In genomic region chr1:93211549-93212220, GRCm38 (mm10) we compare ENCODE assay signal across 10 mouse cellular contexts. TPM values are rescaled to one million over a fixed set of nuclear protein-coding genes. Genes with fewer than 3 reads are reported as not detected.
DNase-seq lines count a peak whose midpoint lies in the region; ATAC-seq and TF ChIP-seq lines count a peak whose summit lies in the region.
"Had no signal": no experiment of that assay in that cellular context is flagged by ENCODE, and none has a peak within 500 bp of the region (broad histone marks: within the 10 kb centered on the region; RNA-seq: fewer than 3 reads in every experiment).

No protein-coding gene starts in this region.

- no peaks in the 10 kb centered on the region for H3K27me3 ChIP-seq in lung, embryonic 14.5 days (ENCODE audit: insufficient read depth, low read length)
- H3K27me3 ChIP-seq in hindbrain, embryonic 12.5 days = no peaks in the 10 kb centered on the region; the same call in 1 of the 2 replicates

- H3K27ac ChIP-seq in lung, embryonic 14.5 days (ENCODE audit: low read depth) = peak overlapping the region; percentile 97
- H3K27ac ChIP-seq in hindbrain, embryonic 12.5 days = no peak overlapping the region

- DNase-seq in adrenal gland, adult 2 months = peak; percentile 62
- no peak for DNase-seq in adrenal gland, adult 8-10 months
- peak; percentile 91 for DNase-seq in NIH3T3 (ENCODE audit: low read depth)
- peak; percentile 51 to 58 for DNase-seq in heart, postnatal 14 days
- DNase-seq in lung, embryonic 14.5 days = peak; percentile 90
- no peak for DNase-seq in natural killer cell, adult 2 months (ENCODE audit: low spot score in 2 of 2)
- DNase-seq in layer of hippocampus, postnatal 25 days (ENCODE audit: extremely low spot score in 1 of 2, low spot score in 1 of 2) = no peak
- DNase-seq: thymus, postnatal 14 days had no signal

- TF ChIP-seq CTCF in lung, embryonic 14.5 days (IDR thresholded peaks at IDR 0.05; ENCODE audit: low read depth) = no peak

- H3K9ac ChIP-seq in lung, embryonic 14.5 days = peak overlapping the region; percentile 34
- H3K9ac ChIP-seq in hindbrain, embryonic 12.5 days = no peak overlapping the region

- H3K9me3 ChIP-seq in lung, embryonic 14.5 days (ENCODE audit: low read depth, low read length) = no peaks in the 10 kb centered on the region
- no peaks in the 10 kb centered on the region for H3K9me3 ChIP-seq in hindbrain, embryonic 12.5 days (replicated peaks)
- H3K9me3 ChIP-seq: megakaryocyte, embryonic 14.5 days had no signal

- H3K4me2 ChIP-seq in lung, embryonic 14.5 days = peak overlapping the region; percentile 23
- H3K4me2 ChIP-seq in hindbrain, embryonic 12.5 days (replicated peaks) = no peak overlapping the region

- WGBS in lung, embryonic 14.5 days = 32% methylated on average over 10 of the region's 10 CpGs
- WGBS in hindbrain, embryonic 12.5 days = 39% methylated on average over 10 of the region's 10 CpGs

- intact Hi-C loops in heart, postnatal 14 days (cut with DNase I) = no loop called here

- no peaks in the 10 kb centered on the region; the same call in 1 of the 2 replicates for H3K36me3 ChIP-seq in lung, embryonic 14.5 days (ENCODE audit: insufficient read depth)
- H3K36me3 ChIP-seq in hindbrain, embryonic 12.5 days = no peaks in the 10 kb centered on the region

- peaks cover 37% of the 10 kb centered on the region for H3K4me1 ChIP-seq in lung, embryonic 14.5 days (ENCODE audit: insufficient read depth)
- peaks cover 44% of the 10 kb centered on the region for H3K4me1 ChIP-seq in hindbrain, embryonic 12.5 days
- H3K4me1 ChIP-seq: megakaryocyte, embryonic 14.5 days had no signal

- ATAC-seq in lung, embryonic 14.5 days (ENCODE audit: insufficient read depth) = peak; percentile 39
- no peak for ATAC-seq in hindbrain, embryonic 12.5 days (ENCODE audit: low FRiP score)

- H3K4me3 ChIP-seq in lung, embryonic 14.5 days (ENCODE audit: low read depth, low read length) = no peak overlapping the region
- no peak overlapping the region for H3K4me3 ChIP-seq in hindbrain, embryonic 12.5 days
- H3K4me3 ChIP-seq: megakaryocyte, embryonic 14.5 days had no signal

RNA-seq across cellular contexts. Expression of gene Sned1, which starts 24.0 kb away (rescaled TPM):
- 10 to 100 TPM; 13.8 to 18.6 TPM for total RNA-seq in adrenal gland, adult 2 months (2021)
- 30.9 and 34.9 TPM in 2 replicates for polyA plus RNA-seq in adrenal gland, adult 2 months (2012; rRNA removed)
- 10 to 100 TPM; 22.2 to 31.9 (median 26.0) TPM for total RNA-seq in adrenal gland, adult 8-10 months (2022)
- total RNA-seq in heart, postnatal 14 days (2021) = 10 to 100 TPM; 16.2 to 19.0 TPM
- 27.8 and 30.1 TPM in 2 replicates for polyA plus RNA-seq in lung, embryonic 14.5 days (2014; fragmentation: Nextera tagmentation; extraction: Ambion mirVana)
- polyA plus RNA-seq in hindbrain, embryonic 12.5 days (2016; fragmentation: Nextera tagmentation; extraction: Ambion mirVana) = 15.2 and 16.2 TPM in 2 replicates
- total RNA-seq in layer of hippocampus, postnatal 25 days (2021) = 1 to 10 TPM; 3.8 to 8.1 TPM

RNA-seq across cellular contexts. Expression of gene Crocc2, which starts 43.2 kb away (rescaled TPM):
- total RNA-seq in adrenal gland, adult 2 months (2021) = not detected
- 0.02 TPM in 1 of 2 replicates, not detected in the other for polyA plus RNA-seq in adrenal gland, adult 2 months (2012; rRNA removed)
- under 1 TPM in 2 of 4 experiments, not detected in 2; 0.03 TPM for total RNA-seq in adrenal gland, adult 8-10 months (2022)
- under 1 TPM; 0.20 to 0.24 TPM for total RNA-seq in heart, postnatal 14 days (2021)
- 2.8 and 3.7 TPM in 2 replicates for polyA plus RNA-seq in lung, embryonic 14.5 days (2014; fragmentation: Nextera tagmentation; extraction: Ambion mirVana)
- polyA plus RNA-seq in hindbrain, embryonic 12.5 days (2016; fragmentation: Nextera tagmentation; extraction: Ambion mirVana) = 0.44 and 0.45 TPM in 2 replicates
- total RNA-seq in layer of hippocampus, postnatal 25 days (2021) = under 1 TPM; 0.17 to 0.35 TPM

RNA-seq across cellular contexts. Expression of gene 2310007B03Rik, which starts 50.9 kb away (rescaled TPM):
- not detected for total RNA-seq in adrenal gland, adult 2 months (2021)
- not detected in 2 replicates for polyA plus RNA-seq in adrenal gland, adult 2 months (2012; rRNA removed)
- not detected for total RNA-seq in adrenal gland, adult 8-10 months (2022)
- total RNA-seq in heart, postnatal 14 days (2021) = not detected
- polyA plus RNA-seq in lung, embryonic 14.5 days (2014; fragmentation: Nextera tagmentation; extraction: Ambion mirVana) = 9.5 TPM in 2 replicates
- 0.35 and 0.41 TPM in 2 replicates for polyA plus RNA-seq in hindbrain, embryonic 12.5 days (2016; fragmentation: Nextera tagmentation; extraction: Ambion mirVana)
- not detected for total RNA-seq in layer of hippocampus, postnatal 25 days (2021)

Comparison
In these comparisons a context has a peak if more than half of its experiments do, and no peak if none do; other contexts are left out.
1. DNase-seq: peak in adrenal gland, adult 2 months (single experiment), NIH3T3 (single experiment), heart, postnatal 14 days (2 of 2) and lung, embryonic 14.5 days (single experiment); none in adrenal gland, adult 8-10 months (single experiment), natural killer cell, adult 2 months (0 of 2) and layer of hippocampus, postnatal 25 days (0 of 2).